Mouse (Mus musculus): ENCODE measurements around the gene Muc4.

DNA sequence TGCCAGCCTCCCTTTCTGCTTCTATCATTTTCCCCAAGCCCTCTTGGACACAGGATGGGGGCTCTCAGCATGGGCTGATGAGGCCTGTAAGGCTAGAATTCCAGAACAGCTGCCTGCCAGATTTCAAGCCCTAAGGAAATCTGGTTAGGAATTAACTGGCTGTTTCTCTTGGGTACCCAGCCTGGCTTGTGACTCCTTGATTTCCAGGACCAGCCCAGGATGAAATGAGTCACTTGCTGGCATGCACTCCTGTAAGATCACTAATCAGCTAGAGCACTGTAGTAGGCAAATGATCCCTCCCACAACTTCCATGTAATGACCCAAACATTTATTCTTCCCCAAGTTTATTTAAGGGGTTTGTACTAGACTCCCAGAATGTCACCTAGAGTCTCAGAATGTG is 7.4 kb upstream of the Muc4 start:
- TF ChIP-seq CTCF (IDR thresholded peaks at IDR 0.05; ENCODE audit: low read depth, low read length) (no peak), POLR2A (IDR thresholded peaks at IDR 0.05; ENCODE audit: extremely low read depth, insufficient read depth, low read length) (no peak)
